Mouse (Mus musculus): ENCODE data around the gene Nav2.

- no peak for TF ChIP-seq POLR2A (IDR thresholded peaks at IDR 0.05; ENCODE audit: control insufficient read depth, extremely low read depth, insufficient read depth, low read length, poor library complexity)
- no peak for TF ChIP-seq CTCF (IDR thresholded peaks at IDR 0.05; ENCODE audit: borderline replicate concordance, control insufficient read depth, extremely low read depth, insufficient read depth, low read length, poor library complexity)
Measured at GRCm38 (mm10) chr7:49467861-49468260, 559.3 kb downstream of the Nav2 start.
